ENCODE assay signal across 7 mouse cellular contexts in genomic region chr10:81363436-81364346, GRCm38 (mm10). TPM values are rescaled to one million over a fixed set of nuclear protein-coding genes. Genes with fewer than 3 reads are reported as not detected.
DNase-seq lines count a peak whose midpoint lies in the region; ATAC-seq and TF ChIP-seq lines count a peak whose summit lies in the region.

No protein-coding gene starts in this region.

- H3K27ac ChIP-seq in bone marrow, adult 2 months (ENCODE audit: control insufficient read depth, insufficient read depth, low read depth, low read length, poor library complexity) = peak overlapping the region; percentile 67; the same call in 1 of the 2 replicates
- peak overlapping the region; percentile 58 for H3K27ac ChIP-seq in forebrain, embryonic 10.5 days
- H3K27ac ChIP-seq in hindbrain, embryonic 16.5 days (ENCODE audit: low read depth, low read length) = no peak overlapping the region
- no peak overlapping the region; the same call in 1 of the 2 replicates for H3K27ac ChIP-seq in midbrain, embryonic 11.5 days (ENCODE audit: low read depth, low read length)

- H3K9me3 ChIP-seq in forebrain, embryonic 10.5 days = no peaks in the 10 kb centered on the region
- H3K9me3 ChIP-seq in hindbrain, embryonic 16.5 days (ENCODE audit: control insufficient read depth, low read length) = no peaks in the 10 kb centered on the region
- H3K9me3 ChIP-seq in midbrain, embryonic 11.5 days (ENCODE audit: control insufficient read depth, low read length) = no peaks in the 10 kb centered on the region

- DNase-seq in forebrain, embryonic 10.5 days (ENCODE audit: extremely low spot score, low spot score) = no peak
- no peak for DNase-seq in midbrain, embryonic 11.5 days (ENCODE audit: low spot score, missing footprints)
- DNase-seq in left cerebral cortex, adult 18-20 months (ENCODE audit: low spot score in 2 of 2) = no peak
- DNase-seq in left cerebral cortex, adult 8-10 months (ENCODE audit: low spot score in 2 of 2) = no peak
- DNase-seq in gastrocnemius, postnatal 14 days = no peak

- intact Hi-C loops in gastrocnemius, postnatal 14 days (cut with DNase I; ENCODE audit: low total_unique reads) = no loop called here

- H3K4me1 ChIP-seq in bone marrow, adult 2 months (ENCODE audit: control insufficient read depth, insufficient read depth, low read length) = peaks cover 7% of the 10 kb centered on the region
- peaks cover 96% of the 10 kb centered on the region for H3K4me1 ChIP-seq in forebrain, embryonic 10.5 days
- peaks cover 12% of the 10 kb centered on the region for H3K4me1 ChIP-seq in hindbrain, embryonic 16.5 days (ENCODE audit: control insufficient read depth, insufficient read depth, low read depth, low read length)
- peaks cover 50% of the 10 kb centered on the region for H3K4me1 ChIP-seq in midbrain, embryonic 11.5 days (ENCODE audit: control insufficient read depth, insufficient read depth, low read length)

- peak overlapping the region; percentile 50 for H3K4me2 ChIP-seq in hindbrain, embryonic 16.5 days (ENCODE audit: low read length)
- H3K4me2 ChIP-seq in midbrain, embryonic 11.5 days = peak overlapping the region; percentile 52

- H3K4me3 ChIP-seq in bone marrow, adult 2 months (replicated peaks; ENCODE audit: control insufficient read depth, low read depth, low read length) = no peak overlapping the region
- H3K4me3 ChIP-seq in forebrain, embryonic 10.5 days = peak overlapping the region; percentile 49
- peak overlapping the region; percentile 23 for H3K4me3 ChIP-seq in hindbrain, embryonic 16.5 days (ENCODE audit: low read length)
- peak overlapping the region; percentile 28 for H3K4me3 ChIP-seq in midbrain, embryonic 11.5 days (ENCODE audit: low read depth, low read length)

- no peak for TF ChIP-seq POLR2A in bone marrow, adult 2 months (IDR thresholded peaks at IDR 0.05; ENCODE audit: borderline replicate concordance, control insufficient read depth, low read depth, low read length)

- TF ChIP-seq CTCF in bone marrow, adult 2 months (IDR thresholded peaks at IDR 0.05; ENCODE audit: control insufficient read depth, insufficient read depth, low read length) = no peak

- H3K27me3 ChIP-seq in forebrain, embryonic 10.5 days (ENCODE audit: poor library complexity, severe bottlenecking) = peaks cover 54% of the 10 kb centered on the region
- H3K27me3 ChIP-seq in hindbrain, embryonic 16.5 days (replicated peaks; ENCODE audit: control insufficient read depth, insufficient read depth, low read length) = peaks cover 10% of the 10 kb centered on the region
- peaks cover 11% of the 10 kb centered on the region for H3K27me3 ChIP-seq in midbrain, embryonic 11.5 days (ENCODE audit: control insufficient read depth, insufficient read depth, low read length)

- peaks cover 49% of the 10 kb centered on the region for H3K36me3 ChIP-seq in forebrain, embryonic 10.5 days (replicated peaks)
- peaks cover 22% of the 10 kb centered on the region for H3K36me3 ChIP-seq in hindbrain, embryonic 16.5 days (ENCODE audit: control insufficient read depth, insufficient read depth, low read length)
- H3K36me3 ChIP-seq in midbrain, embryonic 11.5 days (ENCODE audit: control insufficient read depth, insufficient read depth, low read length) = peaks cover 13% of the 10 kb centered on the region

- peak overlapping the region; percentile 48 for H3K9ac ChIP-seq in hindbrain, embryonic 16.5 days (ENCODE audit: low read depth, low read length)
- H3K9ac ChIP-seq in midbrain, embryonic 11.5 days (ENCODE audit: low read length) = peak overlapping the region; percentile 57

- ATAC-seq in hindbrain, embryonic 16.5 days = no peak
- no peak for ATAC-seq in midbrain, embryonic 11.5 days (ENCODE audit: low FRiP score)

- 91% methylated on average over 54 of the region's 54 CpGs for WGBS in bone marrow, adult 2 months
- 12% methylated on average over 54 of the region's 54 CpGs for WGBS in forebrain, embryonic 10.5 days
- WGBS in hindbrain, embryonic 16.5 days = 18% methylated on average over 49 of the region's 54 CpGs
- 8% methylated on average over 54 of the region's 54 CpGs for WGBS in midbrain, embryonic 11.5 days

RNA-seq across cellular contexts. Expression of gene 4930404N11Rik, which starts 1.9 kb away (rescaled TPM):
- 4.5 and 12.3 TPM in 2 replicates for polyA plus RNA-seq in bone marrow, adult 2 months (2011; ENCODE audit: insufficient read depth, insufficient read length, low replicate concordance, missing spikeins)
- 0.35 and 0.52 TPM in 2 replicates for polyA plus RNA-seq in forebrain, embryonic 10.5 days (2016; fragmentation: Nextera tagmentation; extraction: Ambion mirVana)
- 0.49 and 1.1 TPM in 2 replicates for polyA plus RNA-seq in hindbrain, embryonic 16.5 days (2015; fragmentation: Nextera tagmentation; extraction: Ambion mirVana)
- 0.12 TPM in 1 of 2 replicates, not detected in the other for polyA plus RNA-seq in midbrain, embryonic 11.5 days (2014; fragmentation: Nextera tagmentation; extraction: Ambion mirVana)
- 1 to 10 TPM; 1.2 to 1.3 TPM for total RNA-seq in left cerebral cortex, adult 18-20 months (2021)
- total RNA-seq in left cerebral cortex, adult 8-10 months (2022) = 1 to 10 TPM in 3 of 4 experiments, under 1 TPM in 1; 0.77 to 2.4 (median 1.2) TPM
- total RNA-seq in gastrocnemius, postnatal 14 days (2021) = under 1 TPM; 0.37 to 0.42 TPM

RNA-seq across cellular contexts. Expression of gene Mfsd12, which starts 6.4 kb away (rescaled TPM):
- 11.0 and 14.3 TPM in 2 replicates for polyA plus RNA-seq in bone marrow, adult 2 months (2011; ENCODE audit: insufficient read depth, insufficient read length, low replicate concordance, missing spikeins)
- polyA plus RNA-seq in forebrain, embryonic 10.5 days (2016; fragmentation: Nextera tagmentation; extraction: Ambion mirVana) = 6.7 and 7.5 TPM in 2 replicates
- polyA plus RNA-seq in hindbrain, embryonic 16.5 days (2015; fragmentation: Nextera tagmentation; extraction: Ambion mirVana) = 17.5 and 19.0 TPM in 2 replicates
- 2.8 and 4.4 TPM in 2 replicates for polyA plus RNA-seq in midbrain, embryonic 11.5 days (2014; fragmentation: Nextera tagmentation; extraction: Ambion mirVana)
- total RNA-seq in left cerebral cortex, adult 18-20 months (2021) = 10 to 100 TPM; 38.1 to 42.0 TPM
- total RNA-seq in left cerebral cortex, adult 8-10 months (2022) = 10 to 100 TPM; 36.8 to 42.2 (median 37.9) TPM
- 1 to 10 TPM; 3.7 to 4.0 TPM for total RNA-seq in gastrocnemius, postnatal 14 days (2021)

RNA-seq across cellular contexts. Expression of gene Hmg20b, which starts 13.4 kb away (rescaled TPM):
- polyA plus RNA-seq in bone marrow, adult 2 months (2011; ENCODE audit: insufficient read depth, insufficient read length, low replicate concordance, missing spikeins) = 56.9 and 60.7 TPM in 2 replicates
- polyA plus RNA-seq in forebrain, embryonic 10.5 days (2016; fragmentation: Nextera tagmentation; extraction: Ambion mirVana) = 101 and 108 TPM in 2 replicates
- polyA plus RNA-seq in hindbrain, embryonic 16.5 days (2015; fragmentation: Nextera tagmentation; extraction: Ambion mirVana) = 31.7 TPM in 2 replicates
- polyA plus RNA-seq in midbrain, embryonic 11.5 days (2014; fragmentation: Nextera tagmentation; extraction: Ambion mirVana) = 89.1 and 97.7 TPM in 2 replicates
- 10 to 100 TPM; 28.9 to 30.5 TPM for total RNA-seq in left cerebral cortex, adult 18-20 months (2021)
- total RNA-seq in left cerebral cortex, adult 8-10 months (2022) = 10 to 100 TPM; 20.2 to 31.9 (median 27.2) TPM
- total RNA-seq in gastrocnemius, postnatal 14 days (2021) = 10 to 100 TPM; 24.3 to 25.8 TPM

RNA-seq across cellular contexts. Expression of gene Fzr1, which starts 14.6 kb away (rescaled TPM):
- 126 and 131 TPM in 2 replicates for polyA plus RNA-seq in bone marrow, adult 2 months (2011; ENCODE audit: insufficient read depth, insufficient read length, low replicate concordance, missing spikeins)
- polyA plus RNA-seq in forebrain, embryonic 10.5 days (2016; fragmentation: Nextera tagmentation; extraction: Ambion mirVana) = 135 and 139 TPM in 2 replicates
- polyA plus RNA-seq in hindbrain, embryonic 16.5 days (2015; fragmentation: Nextera tagmentation; extraction: Ambion mirVana) = 149 and 156 TPM in 2 replicates
- polyA plus RNA-seq in midbrain, embryonic 11.5 days (2014; fragmentation: Nextera tagmentation; extraction: Ambion mirVana) = 94.3 and 104 TPM in 2 replicates
- 10 to 100 TPM; 71.1 to 72.1 TPM for total RNA-seq in left cerebral cortex, adult 18-20 months (2021)
- 10 to 100 TPM; 66.8 to 73.4 (median 70.6) TPM for total RNA-seq in left cerebral cortex, adult 8-10 months (2022)
- total RNA-seq in gastrocnemius, postnatal 14 days (2021) = 10 to 100 TPM; 11.9 to 15.4 TPM

RNA-seq across cellular contexts. Expression of gene Dohh, which starts 20.5 kb away (rescaled TPM):
- 14.6 and 23.0 TPM in 2 replicates for polyA plus RNA-seq in bone marrow, adult 2 months (2011; ENCODE audit: insufficient read depth, insufficient read length, low replicate concordance, missing spikeins)
- 96.8 and 97.9 TPM in 2 replicates for polyA plus RNA-seq in forebrain, embryonic 10.5 days (2016; fragmentation: Nextera tagmentation; extraction: Ambion mirVana)
- 99.8 and 108 TPM in 2 replicates for polyA plus RNA-seq in hindbrain, embryonic 16.5 days (2015; fragmentation: Nextera tagmentation; extraction: Ambion mirVana)
- 43.3 and 53.7 TPM in 2 replicates for polyA plus RNA-seq in midbrain, embryonic 11.5 days (2014; fragmentation: Nextera tagmentation; extraction: Ambion mirVana)
- 10 to 100 TPM; 87.4 to 97.6 TPM for total RNA-seq in left cerebral cortex, adult 18-20 months (2021)
- 10 to 100 TPM; 81.4 to 89.7 (median 85.5) TPM for total RNA-seq in left cerebral cortex, adult 8-10 months (2022)
- 10 to 100 TPM; 38.6 to 39.8 TPM for total RNA-seq in gastrocnemius, postnatal 14 days (2021)

Comparison
In these comparisons a context has a peak if more than half of its experiments do, and no peak if none do; other contexts are left out.
1. H3K27ac ChIP-seq: peak in bone marrow, adult 2 months (single experiment) and forebrain, embryonic 10.5 days (single experiment); none in hindbrain, embryonic 16.5 days (single experiment) and midbrain, embryonic 11.5 days (single experiment).